Mouse (Mus musculus) forebrain, embryonic 16.5 days (tissue): Measurements from ENCODE around the gene Tmprss6. TPM values are rescaled to one million over a fixed set of nuclear protein-coding genes. Genes with fewer than 3 reads are reported as not detected.

Experiments
- ATAC-seq: fragments of 200-750 bp; cut with Nextera tagmentation; 2 replicates; pipeline ENCODE4 v1.8.0; 2017; ENCODE audit warnings: mild to moderate bottlenecking, moderate library complexity
- H3K27ac ChIP-seq: fragments of 300-500 bp; sonication (generic); 2 replicates; pipeline ENCODE4 v1.5.1; 2014; ENCODE audit warnings: low read length, control low read depth
- H3K27me3 ChIP-seq: fragments of 300-500 bp; sonication (generic); replicated peaks from 2 replicates; pipeline ENCODE4 v1.6.1; 2014; ENCODE audit warnings: low read length; ENCODE audit not compliant: control insufficient read depth, insufficient read depth
- H3K36me3 ChIP-seq: fragments of 300-500 bp; sonication (generic); 2 replicates; pipeline ENCODE4 v1.6.1; 2014; ENCODE audit not compliant: control insufficient read depth, insufficient read depth
- H3K4me1 ChIP-seq: fragments of 300-500 bp; sonication (generic); replicated peaks from 2 replicates; pipeline ENCODE4 v1.6.1; 2014; ENCODE audit warnings: low read length; ENCODE audit not compliant: control insufficient read depth, insufficient read depth
- H3K4me2 ChIP-seq: fragments of 300-500 bp; sonication (generic); 2 replicates; pipeline ENCODE4 v1.6.1; 2014; ENCODE audit warnings: mild to moderate bottlenecking, low read length, control low read depth
- H3K4me3 ChIP-seq: fragments of 300-500 bp; sonication (generic); replicated peaks from 2 replicates; pipeline ENCODE4 v1.5.1; 2014; ENCODE audit warnings: mild to moderate bottlenecking, low read length, control low read depth
- H3K9ac ChIP-seq: fragments of 300-500 bp; sonication (generic); replicated peaks from 2 replicates; pipeline ENCODE4 v1.6.1; 2014; ENCODE audit warnings: low read depth, low read length, control low read depth
- H3K9me3 ChIP-seq: fragments of 300-500 bp; sonication (generic); 2 replicates; pipeline ENCODE4 v1.6.1; 2016; ENCODE audit warnings: low read length; ENCODE audit not compliant: control insufficient read depth
- WGBS: fragments of 180-500 bp; shearing (Covaris S2); extraction: QIAGEN DNeasy Blood & Tissue Kit; methylation state at CpG from one replicate; pipeline ENCODE4 v1.1.7; 2014; 5-methylcytosine and 5-hydroxymethylcytosine counted together
- polyA plus RNA-seq: library from polyadenylated mRNA; unstranded; fragments of >200 nt; fragmentation: Nextera tagmentation; extraction: Ambion mirVana; gene quantifications from 2 replicates; pipeline ENCODE4 v1.2.1, GENCODE M21; 2015

Gene Tmprss6
- polyA plus RNA-seq, 1 experiment from 2014 or later: 0.06 TPM

- Histone ChIP-seq H3K27ac (no peak overlapping the region), H3K4me3 (no peak overlapping the region), H3K27me3 (no peaks in the 10 kb centered on the region), H3K4me1 (peaks cover 23% of the 10 kb centered on the region), H3K4me2 (no peak overlapping the region), H3K36me3 (peaks cover 7% of the 10 kb centered on the region; the same call in 1 of the 2 replicates), H3K9me3 (no peaks in the 10 kb centered on the region), H3K9ac (no peak overlapping the region)
- no peak for ATAC-seq
- WGBS: 87% methylated on average over 7 of the region's 7 CpGs
These were observed 36.8 kb downstream of the Tmprss6 start for GRCm38 (mm10) chr15:78431541-78432121.

DNA sequence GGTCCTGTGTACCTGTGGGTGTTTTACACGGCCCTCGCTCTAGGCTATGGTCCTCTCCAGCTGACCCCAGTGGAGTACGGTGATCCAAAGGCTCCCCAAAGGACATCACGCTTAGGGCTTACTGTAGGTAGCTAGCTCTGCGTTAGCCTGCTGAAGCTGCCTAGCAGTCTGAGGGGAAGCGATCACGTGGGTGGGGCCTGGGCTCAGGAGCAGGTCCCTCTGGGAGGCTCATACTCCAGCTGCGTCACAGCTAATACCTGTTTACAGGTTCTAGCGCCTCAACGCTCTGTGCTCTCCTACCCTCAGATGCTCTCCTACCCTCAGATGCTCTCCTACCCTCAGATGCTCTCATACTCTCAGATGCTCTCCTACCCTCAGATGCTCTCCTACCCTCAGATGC, 37.6 kb downstream of the Tmprss6 start:
- Histone ChIP-seq H3K4me1 (peaks cover 16% of the 10 kb centered on the region), H3K27ac (no peak overlapping the region), H3K9ac (no peak overlapping the region), H3K9me3 (no peaks in the 10 kb centered on the region), H3K27me3 (no peaks in the 10 kb centered on the region), H3K4me2 (no peak overlapping the region), H3K4me3 (no peak overlapping the region), H3K36me3 (peaks cover 4% of the 10 kb centered on the region; the same call in 1 of the 2 replicates)
- 87% methylated on average over 10 of the region's 10 CpGs for WGBS
- no peak for ATAC-seq

- H3K27ac ChIP-seq: no peak overlapping the region
- H3K9me3 ChIP-seq: no peaks in the 10 kb centered on the region
- no peaks in the 10 kb centered on the region for H3K27me3 ChIP-seq
- peak overlapping the region; percentile 82; the same call in 1 of the 2 replicates for H3K4me3 ChIP-seq
- peak overlapping the region; percentile 66 for H3K4me2 ChIP-seq
- H3K36me3 ChIP-seq: peaks cover 4% of the 10 kb centered on the region; the same call in 1 of the 2 replicates
- ATAC-seq: no peak
- peaks cover 16% of the 10 kb centered on the region for H3K4me1 ChIP-seq
- 85% methylated on average over 13 of the region's 13 CpGs for WGBS
- no peak overlapping the region; the same call in 1 of the 2 replicates for H3K9ac ChIP-seq
These were observed 38.4 kb downstream of the Tmprss6 start for GRCm38 (mm10) chr15:78429871-78430622.

- H3K9me3 ChIP-seq: no peaks in the 10 kb centered on the region
- WGBS: 0% methylated on average over 3 of the region's 3 CpGs
- peaks cover 4% of the 10 kb centered on the region; the same call in 1 of the 2 replicates for H3K36me3 ChIP-seq
- peak overlapping the region; percentile 91 for H3K9ac ChIP-seq
- H3K4me3 ChIP-seq: peak overlapping the region; percentile 82
- H3K4me1 ChIP-seq: peaks cover 16% of the 10 kb centered on the region
- H3K27ac ChIP-seq: peak overlapping the region; percentile 58
- H3K27me3 ChIP-seq: no peaks in the 10 kb centered on the region
- peak overlapping the region; percentile 66 for H3K4me2 ChIP-seq
- no peak; the same call in none of the 2 replicates for ATAC-seq
These were observed 39.3 kb downstream of the Tmprss6 start for GRCm38 (mm10) chr15:78429139-78429459.

- WGBS: 1% methylated on average over 52 of the region's 52 CpGs
- Histone ChIP-seq H3K36me3 (peaks cover 4% of the 10 kb centered on the region; the same call in 1 of the 2 replicates), H3K9me3 (no peaks in the 10 kb centered on the region), H3K4me1 (peaks cover 16% of the 10 kb centered on the region), H3K4me2 (peak within 1 kb of the TSS; percentile 66), H3K27ac (peak within 1 kb of the TSS; percentile 58), H3K9ac (peak within 1 kb of the TSS; percentile 91), H3K4me3 (peak within 1 kb of the TSS; percentile 82), H3K27me3 (no peaks in the 10 kb centered on the region)
- peak; percentile 92 for ATAC-seq
These were observed 39.9 kb downstream of the Tmprss6 start, which contains the start of gene Kctd17 for GRCm38 (mm10) chr15:78428391-78429138. Kctd17 (plus strand) TSS chr15:78428564.

DNA sequence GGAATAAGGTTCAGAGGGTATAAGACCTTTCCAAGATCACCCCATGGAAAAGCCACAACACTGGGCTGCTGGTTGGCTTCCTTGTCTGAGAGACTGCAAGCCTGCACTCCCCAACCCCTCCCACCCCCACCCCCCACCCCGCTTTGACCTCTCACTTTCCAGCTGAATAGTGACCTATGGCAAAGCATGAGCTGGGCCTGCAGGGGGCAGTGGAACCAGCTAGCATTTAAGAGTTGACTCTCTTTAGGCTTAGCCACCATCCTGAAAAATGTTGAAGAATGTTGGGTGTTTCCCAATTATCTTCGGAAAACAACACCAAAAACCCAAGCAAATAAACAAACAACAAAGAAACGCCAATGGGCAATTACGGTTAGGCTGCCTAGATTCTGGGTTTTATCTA, 43.2 kb downstream of the Tmprss6 start:
- no peak overlapping the region for H3K9ac ChIP-seq
- H3K27me3 ChIP-seq: 0 out of 2 replicates have a peak, but pooled peaks cover 2% of the 10 kb centered on the region
- H3K4me3 ChIP-seq: no peak overlapping the region
- H3K4me1 ChIP-seq: peaks cover 13% of the 10 kb centered on the region
- 68% methylated on average over 4 of the region's 4 CpGs for WGBS
- no peaks in the 10 kb centered on the region for H3K36me3 ChIP-seq
- H3K9me3 ChIP-seq: no peaks in the 10 kb centered on the region
- no peak overlapping the region for H3K4me2 ChIP-seq
- ATAC-seq: no peak
- no peak overlapping the region for H3K27ac ChIP-seq

- H3K4me2 ChIP-seq: no peak overlapping the region
- 0 out of 2 replicates have a peak, but pooled peaks cover 2% of the 10 kb centered on the region for H3K27me3 ChIP-seq
- H3K4me3 ChIP-seq: no peak overlapping the region
- H3K4me1 ChIP-seq: peaks cover 6% of the 10 kb centered on the region
- H3K9me3 ChIP-seq: no peaks in the 10 kb centered on the region
- H3K27ac ChIP-seq: no peak overlapping the region
- 28% methylated on average over 11 of the region's 11 CpGs for WGBS
- H3K36me3 ChIP-seq: no peaks in the 10 kb centered on the region
- ATAC-seq: no peak
- no peak overlapping the region for H3K9ac ChIP-seq
These were observed 43.9 kb downstream of the Tmprss6 start for GRCm38 (mm10) chr15:78424507-78424906.

GRCm38 (mm10) chr15:78422046-78422956, 46.1 kb downstream of the Tmprss6 start:
- no peak overlapping the region for H3K9ac ChIP-seq
- H3K27me3 ChIP-seq: 0 out of 2 replicates have a peak, but pooled peaks cover 2% of the 10 kb centered on the region
- no peak overlapping the region for H3K27ac ChIP-seq
- H3K4me2 ChIP-seq: no peak overlapping the region
- no peak overlapping the region for H3K4me3 ChIP-seq
- no peaks in the 10 kb centered on the region for H3K9me3 ChIP-seq
- no peaks in the 10 kb centered on the region for H3K36me3 ChIP-seq
- peak; percentile 81 for ATAC-seq
- no peaks in the 10 kb centered on the region for H3K4me1 ChIP-seq
- WGBS: 18% methylated on average over 16 of the region's 16 CpGs
